Mouse (Mus musculus): ENCODE measurements around the gene Olfr566. TPM values are rescaled to one million over a fixed set of nuclear protein-coding genes. Genes with fewer than 3 reads are reported as not detected.

The Olfr566 gene
- not detected in 2 replicates for polyA plus RNA-seq (2015; fragmentation: Nextera tagmentation; extraction: Ambion mirVana)

GRCm38 (mm10) chr7:102858665-102859064 lies at the start of gene Olfr566:
Gene Olfr566 (minus strand): TSS chr7:102858765.
- no peak within 1 kb of the TSS for H3K4me2 ChIP-seq (ENCODE audit: low read length)
- H3K4me1 ChIP-seq (ENCODE audit: control insufficient read depth, insufficient read depth, low read depth, low read length), result no peaks in the 10 kb centered on the region
- H3K9me3 ChIP-seq (ENCODE audit: control insufficient read depth, low read length), result no peaks in the 10 kb centered on the region
- H3K27me3 ChIP-seq (replicated peaks; ENCODE audit: control insufficient read depth, insufficient read depth, low read length), result no peaks in the 10 kb centered on the region
- no peak for ATAC-seq
- no peaks in the 10 kb centered on the region for H3K36me3 ChIP-seq (ENCODE audit: control insufficient read depth, insufficient read depth, low read length)
- no peak within 1 kb of the TSS for H3K4me3 ChIP-seq (ENCODE audit: low read length)
- H3K27ac ChIP-seq (ENCODE audit: low read depth, low read length), result no peak within 1 kb of the TSS
- 93% methylated on average over 1 of the region's 1 CpGs for WGBS
- no peak within 1 kb of the TSS for H3K9ac ChIP-seq (ENCODE audit: low read depth, low read length)

GRCm38 (mm10) chr7:102890782-102891181 lies 32.2 kb upstream of the Olfr566 start, which contains the start of gene Olfr569:
Gene Olfr569 (minus strand): TSS chr7:102890882.
- Histone ChIP-seq H3K27me3 (replicated peaks; ENCODE audit: control insufficient read depth, insufficient read depth, low read length) (no peaks in the 10 kb centered on the region), H3K27ac (ENCODE audit: low read depth, low read length) (no peak within 1 kb of the TSS), H3K9me3 (ENCODE audit: control insufficient read depth, low read length) (no peaks in the 10 kb centered on the region), H3K4me1 (ENCODE audit: control insufficient read depth, insufficient read depth, low read depth, low read length) (no peaks in the 10 kb centered on the region), H3K4me2 (ENCODE audit: low read length) (no peak within 1 kb of the TSS), H3K4me3 (ENCODE audit: low read length) (no peak within 1 kb of the TSS), H3K9ac (ENCODE audit: low read depth, low read length) (no peak within 1 kb of the TSS), H3K36me3 (ENCODE audit: control insufficient read depth, insufficient read depth, low read length) (no peaks in the 10 kb centered on the region)
- ATAC-seq, result no peak
- 73% methylated on average over 3 of the region's 3 CpGs for WGBS

- no peaks in the 10 kb centered on the region for H3K4me1 ChIP-seq (ENCODE audit: control insufficient read depth, insufficient read depth, low read depth, low read length)
- no peaks in the 10 kb centered on the region for H3K9me3 ChIP-seq (ENCODE audit: control insufficient read depth, low read length)
- H3K36me3 ChIP-seq (ENCODE audit: control insufficient read depth, insufficient read depth, low read length), result no peaks in the 10 kb centered on the region
- no peak for ATAC-seq
- H3K9ac ChIP-seq (ENCODE audit: low read depth, low read length), result no peak within 1 kb of the TSS
- H3K4me2 ChIP-seq (ENCODE audit: low read length), result no peak within 1 kb of the TSS
- H3K4me3 ChIP-seq (ENCODE audit: low read length), result no peak within 1 kb of the TSS
- H3K27ac ChIP-seq (ENCODE audit: low read depth, low read length), result no peak within 1 kb of the TSS
- no peaks in the 10 kb centered on the region for H3K27me3 ChIP-seq (replicated peaks; ENCODE audit: control insufficient read depth, insufficient read depth, low read length)
These were observed 18.3 kb upstream of the Olfr566 start, which contains the start of gene Olfr568 for GRCm38 (mm10) chr7:102876822-102877221. Gene Olfr568 (plus strand): TSS chr7:102877122.

- no peaks in the 10 kb centered on the region for H3K36me3 ChIP-seq (ENCODE audit: control insufficient read depth, insufficient read depth, low read length)
- H3K4me3 ChIP-seq (ENCODE audit: low read length), result no peak overlapping the region
- H3K9ac ChIP-seq (ENCODE audit: low read depth, low read length), result no peak overlapping the region
- no peaks in the 10 kb centered on the region for H3K9me3 ChIP-seq (ENCODE audit: control insufficient read depth, low read length)
- H3K27me3 ChIP-seq (replicated peaks; ENCODE audit: control insufficient read depth, insufficient read depth, low read length), result no peaks in the 10 kb centered on the region
- H3K4me2 ChIP-seq (ENCODE audit: low read length), result no peak overlapping the region
- no peaks in the 10 kb centered on the region for H3K4me1 ChIP-seq (ENCODE audit: control insufficient read depth, insufficient read depth, low read depth, low read length)
- H3K27ac ChIP-seq (ENCODE audit: low read depth, low read length), result no peak overlapping the region
- no peak for ATAC-seq
These were observed 2.8 kb downstream of the Olfr566 start for GRCm38 (mm10) chr7:102855807-102856206.

Other genes starting within 250 kb of the Olfr566 start
- gene Olfr553, start 240.5 kb downstream of the Olfr566 start, polyA plus RNA-seq (2015; fragmentation: Nextera tagmentation; extraction: Ambion mirVana), result not detected in 2 replicates
- gene Olfr554, start 220.3 kb downstream of the Olfr566 start, polyA plus RNA-seq (2015; fragmentation: Nextera tagmentation; extraction: Ambion mirVana), result not detected in 2 replicates
- not detected in 2 replicates for gene Olfr555, start 199.9 kb downstream of the Olfr566 start, polyA plus RNA-seq (2015; fragmentation: Nextera tagmentation; extraction: Ambion mirVana)
- gene Olfr556, start 193.9 kb downstream of the Olfr566 start, polyA plus RNA-seq (2015; fragmentation: Nextera tagmentation; extraction: Ambion mirVana), result not detected in 2 replicates
- gene Trim68, start 171.4 kb downstream of the Olfr566 start, polyA plus RNA-seq (2015; fragmentation: Nextera tagmentation; extraction: Ambion mirVana), result 6.5 and 9.7 TPM in 2 replicates
- not detected in 2 replicates for gene Olfr557, start 162.9 kb downstream of the Olfr566 start, polyA plus RNA-seq (2015; fragmentation: Nextera tagmentation; extraction: Ambion mirVana)
- gene Olfr558, start 156.6 kb downstream of the Olfr566 start, polyA plus RNA-seq (2015; fragmentation: Nextera tagmentation; extraction: Ambion mirVana), result 0.16 and 0.22 TPM in 2 replicates
- gene Olfr33, start 139.7 kb downstream of the Olfr566 start, polyA plus RNA-seq (2015; fragmentation: Nextera tagmentation; extraction: Ambion mirVana), result not detected in 2 replicates
- not detected in 2 replicates for gene Olfr559, start 131.3 kb downstream of the Olfr566 start, polyA plus RNA-seq (2015; fragmentation: Nextera tagmentation; extraction: Ambion mirVana)
- gene Olfr560, start 99.4 kb downstream of the Olfr566 start, polyA plus RNA-seq (2015; fragmentation: Nextera tagmentation; extraction: Ambion mirVana), result not detected in 2 replicates
- gene Olfr78, start 99.3 kb downstream of the Olfr566 start, polyA plus RNA-seq (2015; fragmentation: Nextera tagmentation; extraction: Ambion mirVana), result 0.10 and 0.11 TPM in 2 replicates
- not detected in 2 replicates for gene Olfr561, start 87.5 kb downstream of the Olfr566 start, polyA plus RNA-seq (2015; fragmentation: Nextera tagmentation; extraction: Ambion mirVana)
- gene Olfr564, start 55.3 kb downstream of the Olfr566 start, polyA plus RNA-seq (2015; fragmentation: Nextera tagmentation; extraction: Ambion mirVana), result not detected in 2 replicates
- not detected in 2 replicates for gene Olfr568, start 18.4 kb upstream of the Olfr566 start, polyA plus RNA-seq (2015; fragmentation: Nextera tagmentation; extraction: Ambion mirVana)
- not detected in 2 replicates for gene Olfr569, start 32.1 kb upstream of the Olfr566 start, polyA plus RNA-seq (2015; fragmentation: Nextera tagmentation; extraction: Ambion mirVana)
- gene Olfr570, start 35.8 kb upstream of the Olfr566 start, polyA plus RNA-seq (2015; fragmentation: Nextera tagmentation; extraction: Ambion mirVana), result 0.15 and 0.40 TPM in 2 replicates
- not detected in 2 replicates for gene Olfr571, start 58.8 kb upstream of the Olfr566 start, polyA plus RNA-seq (2015; fragmentation: Nextera tagmentation; extraction: Ambion mirVana)
- not detected in 2 replicates for gene Olfr572, start 65.6 kb upstream of the Olfr566 start, polyA plus RNA-seq (2015; fragmentation: Nextera tagmentation; extraction: Ambion mirVana)
- not detected in 2 replicates for gene Olfr573-ps1, start 83.8 kb upstream of the Olfr566 start, polyA plus RNA-seq (2015; fragmentation: Nextera tagmentation; extraction: Ambion mirVana)
- gene Olfr574, start 89.7 kb upstream of the Olfr566 start, polyA plus RNA-seq (2015; fragmentation: Nextera tagmentation; extraction: Ambion mirVana), result 0.25 TPM in 1 of 2 replicates, not detected in the other
- gene Olfr575, start 100.0 kb upstream of the Olfr566 start, polyA plus RNA-seq (2015; fragmentation: Nextera tagmentation; extraction: Ambion mirVana), result not detected in 2 replicates
- not detected in 2 replicates for gene Olfr576, start 103.9 kb upstream of the Olfr566 start, polyA plus RNA-seq (2015; fragmentation: Nextera tagmentation; extraction: Ambion mirVana)
- not detected in 2 replicates for gene Olfr577, start 117.2 kb upstream of the Olfr566 start, polyA plus RNA-seq (2015; fragmentation: Nextera tagmentation; extraction: Ambion mirVana)
- not detected in 2 replicates for gene Olfr578, start 130.6 kb upstream of the Olfr566 start, polyA plus RNA-seq (2015; fragmentation: Nextera tagmentation; extraction: Ambion mirVana)
- gene Olfr582, start 179.3 kb upstream of the Olfr566 start, polyA plus RNA-seq (2015; fragmentation: Nextera tagmentation; extraction: Ambion mirVana), result not detected in 2 replicates
- not detected in 2 replicates for gene Olfr583, start 192.5 kb upstream of the Olfr566 start, polyA plus RNA-seq (2015; fragmentation: Nextera tagmentation; extraction: Ambion mirVana)
- gene Olfr584, start 223.1 kb upstream of the Olfr566 start, polyA plus RNA-seq (2015; fragmentation: Nextera tagmentation; extraction: Ambion mirVana), result not detected in 2 replicates
- gene Olfr585, start 239.0 kb upstream of the Olfr566 start, polyA plus RNA-seq (2015; fragmentation: Nextera tagmentation; extraction: Ambion mirVana), result not detected in 2 replicates